Mouse (Mus musculus): ENCODE results near the gene Slc2a8. TPM values are rescaled to one million over a fixed set of nuclear protein-coding genes. Genes with fewer than 3 reads are reported as not detected.

Slc2a8 gene
- polyA plus RNA-seq, 2 experiments: 4.9 to 5.1 TPM

DNA sequence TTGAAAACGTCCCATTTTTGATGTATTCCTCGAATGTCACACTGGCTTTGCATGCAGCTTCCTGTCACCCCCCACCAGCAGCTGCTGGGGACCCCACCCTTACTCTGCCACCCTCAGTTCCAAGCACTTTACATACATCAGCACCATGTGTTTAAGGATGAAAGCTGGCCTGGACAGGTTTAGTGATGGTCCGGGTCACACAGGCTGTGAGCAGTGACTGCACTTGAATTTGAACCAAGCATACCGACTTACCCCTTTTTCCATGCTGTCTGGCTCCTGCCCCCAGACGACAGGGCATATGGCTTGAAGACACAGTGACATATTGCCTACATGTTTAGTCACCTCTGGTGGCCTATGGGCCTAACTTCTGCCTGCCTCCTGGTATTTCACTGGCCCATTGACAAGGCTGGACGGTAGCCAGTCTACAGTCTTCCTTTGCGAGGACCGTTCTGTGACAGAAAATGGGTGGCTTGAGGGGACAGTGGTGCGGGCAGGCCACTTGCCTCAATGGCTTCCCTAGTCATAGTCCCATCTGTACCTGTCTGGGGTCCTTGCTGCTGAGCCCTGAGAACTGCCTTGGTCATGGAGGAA, 13.8 kb downstream of the Slc2a8 start:
- WGBS (ENCODE audit: insufficient replicate concordance): 71% methylated on average over 9 of the region's 9 CpGs
- no peaks in the 10 kb centered on the region for H3K9me3 ChIP-seq (ENCODE audit: control insufficient read depth, low read length)
- DNase-seq (ENCODE audit: low read depth in 3 of 3, low spot score in 3 of 3) (no peak), ATAC-seq (ENCODE audit: insufficient read depth) (no peak)
- peak overlapping the region; percentile 92; the same call in 1 of the 2 replicates for H3K9ac ChIP-seq (replicated peaks)
- no peaks in the 10 kb centered on the region for H3K27me3 ChIP-seq (ENCODE audit: control insufficient read depth, insufficient read depth, low read length)
- peak overlapping the region in 1 of 2 experiments; percentile 80; a peak in 1 of 4 replicates for H3K4me3 ChIP-seq (ENCODE audit: insufficient read depth in 1 of 2, low read depth in 2 of 2, low read length in 2 of 2)
- H3K36me3 ChIP-seq (replicated peaks; ENCODE audit: control insufficient read depth, insufficient read depth, low read depth): peaks cover 16% of the 10 kb centered on the region
- TF ChIP-seq CTCF (IDR thresholded peaks at IDR 0.05; ENCODE audit: low read depth) (no peak), EP300 (IDR thresholded peaks at IDR 0.05; ENCODE audit: low read depth) (no peak)
- H3K4me2 ChIP-seq (ENCODE audit: low read depth): peak overlapping the region; percentile 89
- H3K4me1 ChIP-seq (replicated peaks; ENCODE audit: control insufficient read depth in 2 of 2, insufficient read depth in 2 of 2, low read length in 1 of 2): peaks cover 11 to 20% of the 10 kb centered on the region in 2 experiments
- no peak overlapping the region for H3K27ac ChIP-seq

DNA sequence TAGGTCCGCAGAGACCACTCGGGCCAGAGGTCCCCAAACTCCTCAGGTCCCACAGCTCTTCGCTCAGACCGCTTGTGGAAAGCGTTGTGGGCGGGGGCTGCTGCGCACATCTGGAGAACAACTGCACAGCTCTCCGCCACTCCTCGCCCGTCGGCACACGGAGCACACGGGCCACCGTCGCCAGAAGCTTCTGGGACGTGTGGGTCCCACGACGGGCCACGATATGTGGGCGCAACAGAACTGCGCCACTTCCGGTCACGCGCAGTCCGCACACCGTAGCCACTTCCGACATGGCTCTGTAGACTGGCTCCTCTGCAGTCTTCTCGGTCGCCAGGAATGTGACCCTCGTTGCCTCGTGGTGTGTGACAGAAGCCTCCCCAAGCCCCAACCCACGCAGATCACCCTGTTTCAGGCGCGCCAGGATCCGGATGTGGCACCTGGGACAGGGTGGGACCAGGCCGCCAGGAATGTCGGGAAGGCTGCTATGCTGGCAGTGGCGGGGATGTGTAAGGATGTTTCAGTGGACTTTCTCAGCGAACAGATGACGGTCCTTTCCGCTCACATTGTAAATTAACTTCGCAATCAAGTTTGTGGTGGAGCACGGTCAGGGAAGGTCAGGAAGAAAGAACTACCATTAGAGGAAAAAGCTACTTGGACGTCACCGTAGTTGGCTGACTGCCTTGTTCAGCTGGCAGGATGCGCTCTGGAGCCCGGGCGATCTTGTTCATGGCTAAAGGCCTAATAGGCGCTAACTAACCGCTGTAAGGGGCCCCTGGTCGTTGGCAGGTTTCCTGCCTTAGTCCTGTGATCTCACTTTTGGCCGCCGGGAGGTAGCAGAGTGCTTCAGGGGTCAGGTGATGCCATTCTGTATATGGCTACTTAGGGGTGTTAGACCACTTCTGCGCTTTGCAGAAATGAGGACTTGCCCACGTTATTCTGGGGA, 14.9 kb downstream of the Slc2a8 start:
- Histone ChIP-seq H3K4me1 (replicated peaks; ENCODE audit: control insufficient read depth in 2 of 2, insufficient read depth in 2 of 2, low read length in 1 of 2) (peaks cover 11 to 20% of the 10 kb centered on the region in 2 experiments), H3K27me3 (ENCODE audit: control insufficient read depth, insufficient read depth, low read length) (no peaks in the 10 kb centered on the region), H3K36me3 (replicated peaks; ENCODE audit: control insufficient read depth, insufficient read depth, low read depth) (peaks cover 19% of the 10 kb centered on the region), H3K27ac (peak overlapping the region; percentile 86), H3K9ac (replicated peaks) (peak overlapping the region; percentile 92), H3K9me3 (ENCODE audit: control insufficient read depth, low read length) (no peaks in the 10 kb centered on the region), H3K4me2 (ENCODE audit: low read depth) (peak overlapping the region; percentile 89), H3K4me3 (ENCODE audit: insufficient read depth in 1 of 2, low read depth in 2 of 2, low read length in 2 of 2) (peak overlapping the region; percentile 74 to 80)
- WGBS (ENCODE audit: insufficient replicate concordance): under 1% methylated on average over 55 of the region's 55 CpGs
- TF ChIP-seq EP300 (IDR thresholded peaks at IDR 0.05; ENCODE audit: low read depth) (no peak), CTCF (IDR thresholded peaks at IDR 0.05; ENCODE audit: low read depth) (peak; percentile 83)
- DNase-seq (ENCODE audit: low read depth in 3 of 3, low spot score in 3 of 3): peak; percentile 66 to 70 (median 68)
- ATAC-seq (ENCODE audit: insufficient read depth): peak; percentile 80

DNA sequence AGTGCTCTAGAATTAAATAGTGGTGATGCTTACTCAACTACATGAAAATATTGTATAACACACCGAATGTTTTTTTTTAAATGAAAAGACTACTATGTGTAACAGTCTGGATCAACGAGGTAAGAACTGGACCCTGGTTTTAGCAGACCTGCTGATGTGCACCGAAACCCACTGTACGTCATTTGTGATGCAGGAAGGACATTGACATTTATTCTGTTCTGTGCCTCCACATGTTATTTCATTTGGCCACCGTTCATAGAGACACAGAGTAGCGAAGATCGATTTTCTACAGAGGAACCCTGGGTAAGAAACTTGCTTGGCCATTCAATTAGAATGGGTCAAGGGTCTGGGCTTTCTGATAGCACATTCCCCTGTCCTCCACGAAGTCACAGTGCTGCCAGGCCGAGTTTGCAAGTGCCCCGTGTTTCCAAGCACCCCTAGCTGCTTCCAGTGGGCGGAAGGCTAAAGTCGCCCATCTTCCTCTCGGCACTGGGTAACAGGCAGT, 15.6 kb downstream of the Slc2a8 start:
- H3K4me1 ChIP-seq (replicated peaks; ENCODE audit: control insufficient read depth in 2 of 2, insufficient read depth in 2 of 2, low read length in 1 of 2): peaks cover 11 to 20% of the 10 kb centered on the region in 2 experiments
- H3K36me3 ChIP-seq (replicated peaks; ENCODE audit: control insufficient read depth, insufficient read depth, low read depth): peaks cover 19% of the 10 kb centered on the region
- peak overlapping the region; percentile 74 to 80 for H3K4me3 ChIP-seq (ENCODE audit: insufficient read depth in 1 of 2, low read depth in 2 of 2, low read length in 2 of 2)
- H3K4me2 ChIP-seq (ENCODE audit: low read depth): peak overlapping the region; percentile 89
- peak overlapping the region; percentile 92 for H3K9ac ChIP-seq (replicated peaks)
- ATAC-seq (ENCODE audit: insufficient read depth) (no peak), DNase-seq (ENCODE audit: low read depth in 3 of 3, low spot score in 3 of 3) (no peak)
- peak overlapping the region; percentile 86 for H3K27ac ChIP-seq
- H3K27me3 ChIP-seq (ENCODE audit: control insufficient read depth, insufficient read depth, low read length): no peaks in the 10 kb centered on the region
- TF ChIP-seq EP300 (IDR thresholded peaks at IDR 0.05; ENCODE audit: low read depth): no peak
- TF ChIP-seq CTCF (IDR thresholded peaks at IDR 0.05; ENCODE audit: low read depth): no peak
- 4% methylated on average over 13 of the region's 13 CpGs for WGBS (ENCODE audit: insufficient replicate concordance)
- no peaks in the 10 kb centered on the region for H3K9me3 ChIP-seq (ENCODE audit: control insufficient read depth, low read length)

DNA sequence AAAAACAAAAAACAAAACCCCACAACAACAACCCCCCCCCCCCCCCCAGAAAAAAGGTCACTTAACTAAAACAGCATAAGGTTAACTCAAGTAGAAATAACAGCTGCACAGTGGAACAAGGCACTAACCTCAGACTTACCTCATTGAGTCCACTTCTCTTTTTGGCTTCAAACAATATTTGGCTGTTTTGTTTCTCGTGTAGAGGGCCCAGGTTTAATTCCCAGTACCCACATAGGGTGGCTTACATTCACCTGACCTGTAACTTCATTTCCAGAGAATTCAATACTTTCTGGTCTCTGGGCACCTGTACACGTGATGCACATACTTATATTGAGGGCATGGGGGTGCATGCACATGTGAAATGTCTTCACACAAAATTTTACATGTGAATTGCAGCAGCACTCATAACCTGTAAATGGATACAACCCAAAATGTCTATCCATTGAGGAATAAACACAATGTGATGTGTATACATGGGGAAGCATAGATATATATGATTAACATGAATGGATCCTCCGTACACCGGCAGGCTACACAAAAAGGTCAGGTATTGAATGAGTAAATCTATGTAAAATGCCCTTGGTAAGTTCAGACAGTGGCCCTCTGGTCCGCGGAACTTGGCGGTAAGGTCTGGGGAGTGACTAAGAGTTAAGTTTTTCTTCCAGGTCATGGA, 16.2 kb downstream of the Slc2a8 start:
- H3K4me1 ChIP-seq (replicated peaks; ENCODE audit: control insufficient read depth in 2 of 2, insufficient read depth in 2 of 2, low read length in 1 of 2): peaks cover 11 to 24% of the 10 kb centered on the region in 2 experiments
- peak overlapping the region; percentile 86 for H3K27ac ChIP-seq
- peak overlapping the region in 1 of 2 experiments; percentile 80; a peak in 2 of 4 replicates for H3K4me3 ChIP-seq (ENCODE audit: insufficient read depth in 1 of 2, low read depth in 2 of 2, low read length in 2 of 2)
- peak overlapping the region; percentile 92 for H3K9ac ChIP-seq (replicated peaks)
- peaks cover 19% of the 10 kb centered on the region for H3K36me3 ChIP-seq (replicated peaks; ENCODE audit: control insufficient read depth, insufficient read depth, low read depth)
- no peaks in the 10 kb centered on the region for H3K27me3 ChIP-seq (ENCODE audit: control insufficient read depth, insufficient read depth, low read length)
- TF ChIP-seq CTCF (IDR thresholded peaks at IDR 0.05; ENCODE audit: low read depth) (no peak), EP300 (IDR thresholded peaks at IDR 0.05; ENCODE audit: low read depth) (no peak)
- H3K9me3 ChIP-seq (ENCODE audit: control insufficient read depth, low read length): no peaks in the 10 kb centered on the region
- peak overlapping the region; percentile 89 for H3K4me2 ChIP-seq (ENCODE audit: low read depth)
- no peak for ATAC-seq (ENCODE audit: insufficient read depth)
- DNase-seq (ENCODE audit: low read depth in 3 of 3, low spot score in 3 of 3): no peak
- WGBS (ENCODE audit: insufficient replicate concordance): 8% methylated on average over 7 of the region's 7 CpGs
